Mouse (Mus musculus) heart, embryonic 14.5 days (tissue): ENCODE measurements at regions not wholly inside any gene's neighbourhood (a gene's known extent, or its start where the extent isn't known, plus 50 kb on each side); places are given as distances from the start of the nearest gene placed in this dataset.

Source experiments
- ATAC-seq: fragments of 200-750 bp; cut with Nextera tagmentation; 2 replicates; pipeline ENCODE4 v1.8.0; 2017; ENCODE audit warnings: low read depth, moderate TSS enrichment; ENCODE audit not compliant: insufficient number of reproducible peaks, insufficient read depth, low FRiP score
- H3K27ac ChIP-seq, 2 experiments: fragments of 200-500 bp in 1 of 2; fragments of 300-500 bp in 1 of 2; sonication (generic) in 1 of 2; replicated peaks in 1 of 2; 2 replicates each; pipeline ENCODE4 v1.5.1; 2012 to 2014; ENCODE audit warnings: low read depth in 2 of 2, low read length in 2 of 2, control low read depth in 1 of 2, mild to moderate bottlenecking in 1 of 2, mixed read lengths in 1 of 2; ENCODE audit not compliant: control insufficient read depth in 1 of 2, insufficient read depth in 1 of 2
- H3K27me3 ChIP-seq: fragments of 300-500 bp; sonication (generic); 2 replicates; pipeline ENCODE4 v1.6.1; 2014; ENCODE audit warnings: mild to moderate bottlenecking, low read length, control low read depth; ENCODE audit not compliant: control insufficient read depth, insufficient read depth
- H3K36me3 ChIP-seq: fragments of 300-500 bp; sonication (generic); 2 replicates; pipeline ENCODE4 v1.6.1; 2014; ENCODE audit warnings: mild to moderate bottlenecking, control low read depth, low read length, mixed read lengths; ENCODE audit not compliant: control insufficient read depth, insufficient read depth
- H3K4me1 ChIP-seq, 2 experiments: fragments of 200-500 bp in 1 of 2; fragments of 300-500 bp in 1 of 2; sonication (generic) in 1 of 2; 2 replicates each; pipeline ENCODE4 v1.6.1; 2012 to 2014; ENCODE audit warnings: low read length in 2 of 2, control low read depth in 1 of 2, mixed read lengths in 1 of 2; ENCODE audit not compliant: control insufficient read depth in 2 of 2, insufficient read depth in 2 of 2
- H3K4me2 ChIP-seq: fragments of 300-500 bp; sonication (generic); 2 replicates; pipeline ENCODE4 v1.6.1; 2014; ENCODE audit warnings: mild to moderate bottlenecking, low read length
- H3K4me3 ChIP-seq, 2 experiments: fragments of 200-500 bp in 1 of 2; fragments of 300-500 bp in 1 of 2; sonication (generic) in 1 of 2; 2 replicates each; pipeline ENCODE4 v1.5.1; 2012 to 2014; ENCODE audit warnings: low read length in 2 of 2, mild to moderate bottlenecking in 2 of 2, control low read depth in 1 of 2, low read depth in 1 of 2, moderate library complexity in 1 of 2; ENCODE audit not compliant: control insufficient read depth in 1 of 2, insufficient read depth in 1 of 2
- H3K9ac ChIP-seq: fragments of 300-500 bp; sonication (generic); 2 replicates; pipeline ENCODE4 v1.6.1; 2014; ENCODE audit warnings: mild to moderate bottlenecking, low read length
- H3K9me3 ChIP-seq: fragments of 300-500 bp; sonication (generic); 2 replicates; pipeline ENCODE4 v1.6.1; 2016; ENCODE audit warnings: low read length, control low read depth; ENCODE audit not compliant: control insufficient read depth
- WGBS: fragments of 180-500 bp; shearing (Covaris S2); extraction: QIAGEN DNeasy Blood & Tissue Kit; methylation state at CpG from one replicate; pipeline ENCODE4 v1.1.7; 2014; 5-methylcytosine and 5-hydroxymethylcytosine counted together

- no peak for ATAC-seq
- Histone ChIP-seq H3K36me3 (no peaks in the 10 kb centered on the region), H3K9ac (no peak overlapping the region), H3K27me3 (no peaks in the 10 kb centered on the region), H3K9me3 (no peaks in the 10 kb centered on the region), H3K4me1 (0 out of 4 replicates have a peak, but pooled peaks cover 0 to 4% of the 10 kb centered on the region in 2 experiments), H3K4me3 (no peak overlapping the region), H3K4me2 (no peak overlapping the region), H3K27ac (no peak overlapping the region)
- 55% methylated on average over 4 of the region's 4 CpGs for WGBS
Observed at GRCm38 (mm10) chrX:10770575-10770974, 55.8 kb downstream of the Mid1ip1 start.

- Histone ChIP-seq H3K9ac (no peak overlapping the region), H3K27me3 (no peaks in the 10 kb centered on the region), H3K36me3 (no peaks in the 10 kb centered on the region), H3K4me3 (no peak overlapping the region), H3K4me2 (no peak overlapping the region), H3K27ac (no peak overlapping the region), H3K9me3 (no peaks in the 10 kb centered on the region), H3K4me1 (no peaks in the 10 kb centered on the region)
- ATAC-seq: no peak
- 50% methylated on average over 8 of the region's 8 CpGs for WGBS
Observed at GRCm38 (mm10) chrX:10775714-10776515, 61.1 kb downstream of the Mid1ip1 start.

- no peak for ATAC-seq
- 42% methylated on average over 7 of the region's 7 CpGs for WGBS
Observed at GRCm38 (mm10) chrX:10776516-10776818, 61.7 kb downstream of the Mid1ip1 start.

GRCm38 (mm10) chrX:10778014-10778413, 63.2 kb downstream of the Mid1ip1 start:
- Histone ChIP-seq H3K36me3 (no peaks in the 10 kb centered on the region), H3K9ac (no peak overlapping the region), H3K4me1 (no peaks in the 10 kb centered on the region), H3K27ac (no peak overlapping the region), H3K27me3 (no peaks in the 10 kb centered on the region), H3K4me3 (no peak overlapping the region), H3K4me2 (no peak overlapping the region), H3K9me3 (no peaks in the 10 kb centered on the region)
- WGBS: 83% methylated on average over 2 of the region's 2 CpGs
- no peak for ATAC-seq

More at GRCm38 (mm10) chrX:10776516-10776818, 61.7 kb downstream of the Mid1ip1 start:
- Histone ChIP-seq H3K4me3 (no peak overlapping the region), H3K36me3 (no peaks in the 10 kb centered on the region), H3K4me2 (no peak overlapping the region), H3K27me3 (no peaks in the 10 kb centered on the region), H3K27ac (no peak overlapping the region), H3K9ac (no peak overlapping the region), H3K9me3 (no peaks in the 10 kb centered on the region), H3K4me1 (no peaks in the 10 kb centered on the region)

GRCm38 (mm10) chrX:10786359-10786758, 71.5 kb downstream of the Mid1ip1 start:
- Histone ChIP-seq H3K4me3 (no peak overlapping the region), H3K4me2 (no peak overlapping the region), H3K4me1 (no peaks in the 10 kb centered on the region), H3K36me3 (no peaks in the 10 kb centered on the region), H3K9ac (no peak overlapping the region), H3K27me3 (no peaks in the 10 kb centered on the region), H3K9me3 (no peaks in the 10 kb centered on the region), H3K27ac (no peak overlapping the region)
- WGBS: 63% methylated on average over 3 of the region's 3 CpGs
- ATAC-seq: no peak

- no peaks in the 10 kb centered on the region for H3K36me3 ChIP-seq
- no peaks in the 10 kb centered on the region for H3K4me1 ChIP-seq
- no peak for ATAC-seq
- H3K9ac ChIP-seq: no peak overlapping the region
- H3K27me3 ChIP-seq: no peaks in the 10 kb centered on the region
- 83% methylated on average over 2 of the region's 2 CpGs for WGBS
- H3K4me3 ChIP-seq: no peak overlapping the region
- no peaks in the 10 kb centered on the region for H3K9me3 ChIP-seq
- H3K4me2 ChIP-seq: no peak overlapping the region
- H3K27ac ChIP-seq: no peak overlapping the region
Observed at GRCm38 (mm10) chrX:10787057-10787456, 72.2 kb downstream of the Mid1ip1 start.

- H3K4me2 ChIP-seq: no peak overlapping the region
- H3K9me3 ChIP-seq: no peaks in the 10 kb centered on the region
- H3K4me1 ChIP-seq: peaks cover 4 to 5% of the 10 kb centered on the region in 2 experiments
- H3K36me3 ChIP-seq: no peaks in the 10 kb centered on the region
- peak overlapping the region; percentile 70 to 83 for H3K27ac ChIP-seq
- H3K9ac ChIP-seq: no peak overlapping the region
- ATAC-seq: no peak
- H3K27me3 ChIP-seq: no peaks in the 10 kb centered on the region
- 42% methylated on average over 7 of the region's 7 CpGs for WGBS
- H3K4me3 ChIP-seq: no peak overlapping the region
Observed at GRCm38 (mm10) chrX:10820313-10820920, 105.6 kb downstream of the Mid1ip1 start.
